Mouse (Mus musculus) intestine, embryonic 15.5 days (tissue): ENCODE measurements around the gene Iqsec2. TPM values are rescaled to one million over a fixed set of nuclear protein-coding genes. Genes with fewer than 3 reads are reported as not detected.

Source experiments
- ATAC-seq: fragments of 200-750 bp; cut with Nextera tagmentation; 2 replicates; pipeline ENCODE4 v1.8.0; 2017; ENCODE audit warnings: moderate TSS enrichment, moderate library complexity
- H3K27ac ChIP-seq: fragments of 300-500 bp; sonication (generic); 2 replicates; pipeline ENCODE4 v1.5.1; 2015; ENCODE audit warnings: mild to moderate bottlenecking, inconsistent platforms
- H3K27me3 ChIP-seq: fragments of 300-500 bp; sonication (generic); replicated peaks from 2 replicates; pipeline ENCODE4 v1.6.1; 2015; ENCODE audit warnings: inconsistent platforms
- H3K36me3 ChIP-seq: fragments of 300-500 bp; sonication (generic); 2 replicates; pipeline ENCODE4 v1.6.1; 2015; ENCODE audit warnings: inconsistent platforms
- H3K4me1 ChIP-seq: fragments of 300-500 bp; sonication (generic); replicated peaks from 2 replicates; pipeline ENCODE4 v1.6.1; 2015; ENCODE audit warnings: inconsistent platforms
- H3K4me2 ChIP-seq: fragments of 300-500 bp; sonication (generic); replicated peaks from 2 replicates; pipeline ENCODE4 v1.6.1; 2015; ENCODE audit warnings: mild to moderate bottlenecking, inconsistent platforms
- H3K4me3 ChIP-seq: fragments of 300-500 bp; sonication (generic); replicated peaks from 2 replicates; pipeline ENCODE4 v1.5.1; 2015; ENCODE audit warnings: inconsistent platforms
- H3K9ac ChIP-seq: fragments of 300-500 bp; sonication (generic); 2 replicates; pipeline ENCODE4 v1.6.1; 2015; ENCODE audit warnings: inconsistent platforms
- H3K9me3 ChIP-seq: fragments of 300-500 bp; sonication (generic); 2 replicates; pipeline ENCODE4 v1.6.1; 2016; ENCODE audit warnings: inconsistent platforms
- WGBS: fragments of 180-500 bp; shearing (Covaris S2); methylation state at CpG from one replicate; pipeline ENCODE4 v1.1.7; 2015; 5-methylcytosine and 5-hydroxymethylcytosine counted together
- polyA plus RNA-seq: library from polyadenylated mRNA; unstranded; fragments of >200 nt; fragmentation: Nextera tagmentation; extraction: Ambion mirVana; gene quantifications from 2 replicates; pipeline ENCODE4 v1.2.1, GENCODE M21; 2015

Gene Iqsec2
- polyA plus RNA-seq, 1 experiment from 2014 or later, result 2.7 TPM

GRCm38 (mm10) chrX:152158294-152158693 lies 14.2 kb downstream of the Iqsec2 start:
- Histone ChIP-seq H3K4me2 (no peak overlapping the region), H3K9me3 (no peaks in the 10 kb centered on the region), H3K4me3 (no peak overlapping the region), H3K27me3 (0 out of 2 replicates have a peak, but pooled peaks cover 4% of the 10 kb centered on the region), H3K36me3 (no peaks in the 10 kb centered on the region), H3K27ac (no peak overlapping the region), H3K4me1 (no peaks in the 10 kb centered on the region), H3K9ac (no peak overlapping the region)
- 73% methylated on average over 3 of the region's 3 CpGs for WGBS
- ATAC-seq, result no peak

- H3K27ac ChIP-seq, result no peak overlapping the region
- no peaks in the 10 kb centered on the region for H3K4me1 ChIP-seq
- H3K27me3 ChIP-seq, result 0 out of 2 replicates have a peak, but pooled peaks cover 4% of the 10 kb centered on the region
- no peak overlapping the region for H3K4me2 ChIP-seq
- no peak overlapping the region for H3K4me3 ChIP-seq
- no peaks in the 10 kb centered on the region for H3K9me3 ChIP-seq
- no peak for ATAC-seq
- no peak overlapping the region for H3K9ac ChIP-seq
- no peaks in the 10 kb centered on the region for H3K36me3 ChIP-seq
- 91% methylated on average over 4 of the region's 4 CpGs for WGBS
Observed at GRCm38 (mm10) chrX:152161404-152161803, 17.3 kb downstream of the Iqsec2 start.

GRCm38 (mm10) chrX:152164061-152164460 lies 20.0 kb downstream of the Iqsec2 start:
- no peak overlapping the region for H3K4me2 ChIP-seq
- H3K27me3 ChIP-seq, result peaks cover 6% of the 10 kb centered on the region; the same call in 1 of the 2 replicates
- no peak overlapping the region for H3K9ac ChIP-seq
- H3K4me3 ChIP-seq, result no peak overlapping the region
- H3K36me3 ChIP-seq, result no peaks in the 10 kb centered on the region
- ATAC-seq, result no peak
- no peaks in the 10 kb centered on the region for H3K9me3 ChIP-seq
- no peak overlapping the region for H3K27ac ChIP-seq
- no peaks in the 10 kb centered on the region for H3K4me1 ChIP-seq

GRCm38 (mm10) chrX:152166161-152166560 lies 22.1 kb downstream of the Iqsec2 start:
- H3K27me3 ChIP-seq, result peaks cover 9% of the 10 kb centered on the region; the same call in 1 of the 2 replicates
- no peaks in the 10 kb centered on the region for H3K9me3 ChIP-seq
- WGBS, result 85% methylated on average over 6 of the region's 6 CpGs
- H3K4me3 ChIP-seq, result no peak overlapping the region
- no peak overlapping the region for H3K9ac ChIP-seq
- no peaks in the 10 kb centered on the region for H3K4me1 ChIP-seq
- H3K4me2 ChIP-seq, result no peak overlapping the region
- H3K36me3 ChIP-seq, result no peaks in the 10 kb centered on the region
- no peak for ATAC-seq
- no peak overlapping the region for H3K27ac ChIP-seq

GRCm38 (mm10) chrX:152168521-152168920 lies 24.5 kb downstream of the Iqsec2 start:
- no peak for ATAC-seq

GRCm38 (mm10) chrX:152171041-152172026 lies 27.3 kb downstream of the Iqsec2 start:
- Histone ChIP-seq H3K4me2 (no peak overlapping the region), H3K4me1 (no peaks in the 10 kb centered on the region), H3K27ac (peak overlapping the region; percentile 22; the same call in 1 of the 2 replicates), H3K9me3 (no peaks in the 10 kb centered on the region), H3K9ac (no peak overlapping the region), H3K27me3 (peaks cover 4% of the 10 kb centered on the region; the same call in 1 of the 2 replicates), H3K4me3 (no peak overlapping the region), H3K36me3 (no peaks in the 10 kb centered on the region)
- ATAC-seq, result peak; percentile 47; the same call in 1 of the 2 replicates
- WGBS, result 65% methylated on average over 6 of the region's 6 CpGs

More at GRCm38 (mm10) chrX:152168521-152168920, 24.5 kb downstream of the Iqsec2 start:
- Histone ChIP-seq H3K27ac (no peak overlapping the region), H3K4me3 (no peak overlapping the region), H3K4me2 (no peak overlapping the region), H3K9me3 (no peaks in the 10 kb centered on the region), H3K27me3 (peaks cover 4% of the 10 kb centered on the region; the same call in 1 of the 2 replicates), H3K9ac (no peak overlapping the region), H3K36me3 (no peaks in the 10 kb centered on the region), H3K4me1 (no peaks in the 10 kb centered on the region)
- 71% methylated on average over 1 of the region's 1 CpGs for WGBS

- H3K4me3 ChIP-seq, result no peak overlapping the region
- no peak overlapping the region for H3K4me2 ChIP-seq
- no peaks in the 10 kb centered on the region for H3K9me3 ChIP-seq
- 30% methylated on average over 3 of the region's 3 CpGs for WGBS
- H3K9ac ChIP-seq, result no peak overlapping the region
- peaks cover 4% of the 10 kb centered on the region; the same call in 1 of the 2 replicates for H3K27me3 ChIP-seq
- no peaks in the 10 kb centered on the region for H3K36me3 ChIP-seq
- H3K4me1 ChIP-seq, result no peaks in the 10 kb centered on the region
- 0 out of 2 replicates have a peak overlapping the region, but pooled peaks have one; percentile 13 for H3K27ac ChIP-seq
- ATAC-seq, result 0 out of 2 replicates have a peak, but pooled peaks have one; percentile 62
Observed at GRCm38 (mm10) chrX:152172487-152172935, 28.4 kb downstream of the Iqsec2 start.

- Histone ChIP-seq H3K27ac (no peak overlapping the region), H3K4me2 (no peak overlapping the region), H3K36me3 (no peaks in the 10 kb centered on the region), H3K4me1 (no peaks in the 10 kb centered on the region), H3K27me3 (no peaks in the 10 kb centered on the region; the same call in 1 of the 2 replicates), H3K9me3 (no peaks in the 10 kb centered on the region), H3K9ac (no peak overlapping the region), H3K4me3 (no peak overlapping the region)
- ATAC-seq, result peak; percentile 59
- 26% methylated on average over 3 of the region's 3 CpGs for WGBS
Observed at GRCm38 (mm10) chrX:152175284-152175683, 31.2 kb downstream of the Iqsec2 start.

- Histone ChIP-seq H3K4me1 (no peaks in the 10 kb centered on the region), H3K9me3 (no peaks in the 10 kb centered on the region), H3K9ac (no peak overlapping the region), H3K4me2 (no peak overlapping the region), H3K27me3 (no peaks in the 10 kb centered on the region; the same call in none of the 2 replicates), H3K36me3 (no peaks in the 10 kb centered on the region), H3K4me3 (no peak overlapping the region), H3K27ac (no peak overlapping the region)
- 87% methylated on average over 2 of the region's 2 CpGs for WGBS
- ATAC-seq, result no peak
Observed at GRCm38 (mm10) chrX:152177897-152178296, 33.8 kb downstream of the Iqsec2 start.

GRCm38 (mm10) chrX:152178843-152179545 lies 34.9 kb downstream of the Iqsec2 start:
- 62% methylated on average over 8 of the region's 8 CpGs for WGBS
- Histone ChIP-seq H3K27ac (peak overlapping the region; percentile 7; the same call in 1 of the 2 replicates), H3K36me3 (no peaks in the 10 kb centered on the region), H3K4me1 (no peaks in the 10 kb centered on the region), H3K4me3 (peak overlapping the region; percentile 35), H3K9me3 (no peaks in the 10 kb centered on the region), H3K27me3 (no peaks in the 10 kb centered on the region; the same call in none of the 2 replicates), H3K4me2 (peak overlapping the region; percentile 54), H3K9ac (no peak overlapping the region)
- peak; percentile 84 for ATAC-seq

GRCm38 (mm10) chrX:152179670-152180656 lies 35.9 kb downstream of the Iqsec2 start:
- no peak overlapping the region for H3K27ac ChIP-seq
- H3K4me3 ChIP-seq, result no peak overlapping the region
- H3K9ac ChIP-seq, result no peak overlapping the region
- peak overlapping the region; percentile 54 for H3K4me2 ChIP-seq
- ATAC-seq, result peak; percentile 63
- no peaks in the 10 kb centered on the region for H3K9me3 ChIP-seq
- H3K4me1 ChIP-seq, result no peaks in the 10 kb centered on the region
- H3K36me3 ChIP-seq, result no peaks in the 10 kb centered on the region
- whole genome bisulfite sequencing, result 52% methylated on average over 7 of the region's 7 CpGs
- H3K27me3 ChIP-seq, result no peaks in the 10 kb centered on the region; the same call in none of the 2 replicates
